8 mouse cellular contexts compared by ENCODE assay signal in the genomic region with DNA sequence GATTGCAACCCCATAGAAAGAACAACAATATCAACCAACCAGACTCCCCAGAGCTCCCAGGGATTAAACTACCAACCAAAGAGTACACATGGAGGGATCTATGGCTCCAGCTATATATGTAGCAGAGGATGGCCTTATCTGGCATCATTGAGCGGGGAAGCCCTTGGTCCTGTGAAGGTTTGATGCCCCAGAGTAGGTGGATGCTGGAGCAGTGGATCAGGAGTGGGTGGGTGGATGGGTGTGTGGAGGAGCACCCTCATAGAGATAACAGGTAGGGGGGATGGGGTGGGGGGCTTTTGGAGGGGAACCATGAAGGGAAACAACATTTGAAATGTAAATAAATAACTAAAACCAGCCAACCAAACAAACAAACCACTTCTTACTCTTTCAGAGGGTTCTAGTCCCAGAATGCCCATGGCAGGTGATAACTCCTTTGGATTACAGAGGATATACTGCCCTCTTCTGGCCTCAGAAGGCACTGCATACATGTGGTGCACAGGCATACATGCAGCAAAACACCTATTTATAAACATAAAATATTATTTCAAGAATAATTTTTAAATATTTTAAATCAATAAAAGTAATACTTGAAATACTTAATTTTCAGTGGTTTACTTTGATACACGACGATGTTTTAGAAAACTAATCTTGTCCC.
DNase-seq lines count a peak whose midpoint lies in the region; ATAC-seq lines count a peak whose summit lies in the region.

No protein-coding gene starts in this region.

- WGBS in hindbrain, embryonic 14.5 days: 59% methylated on average over 3 of the region's 3 CpGs
- 53% methylated on average over 3 of the region's 3 CpGs for whole genome bisulfite sequencing in midbrain, embryonic 16.5 days

- H3K4me2 ChIP-seq in hindbrain, embryonic 14.5 days (replicated peaks): no peak overlapping the region
- H3K4me2 ChIP-seq in midbrain, embryonic 16.5 days (ENCODE audit: low read length): no peak overlapping the region

- H3K36me3 ChIP-seq in hindbrain, embryonic 14.5 days (replicated peaks; ENCODE audit: control insufficient read depth, insufficient read depth): no peaks in the 10 kb centered on the region
- H3K36me3 ChIP-seq in midbrain, embryonic 16.5 days (ENCODE audit: control insufficient read depth, insufficient read depth, low read length): no peaks in the 10 kb centered on the region

- no peaks in the 10 kb centered on the region for H3K9me3 ChIP-seq in hindbrain, embryonic 14.5 days (ENCODE audit: control insufficient read depth, low read length)
- no peaks in the 10 kb centered on the region for H3K9me3 ChIP-seq in midbrain, embryonic 16.5 days (replicated peaks; ENCODE audit: control insufficient read depth, low read length, poor library complexity, severe bottlenecking)

- ATAC-seq in hindbrain, embryonic 14.5 days (ENCODE audit: low FRiP score): no peak; the same call in 1 of the 2 replicates
- ATAC-seq in midbrain, embryonic 16.5 days: 0 out of 2 replicates have a peak, but pooled peaks have one; percentile 25
- ATAC-seq in frontal cortex, adult (ENCODE audit: low TSS enrichment): no peak

- DNase-seq in gastrocnemius, postnatal 14 days: peak; percentile 8
- DNase-seq in gastrocnemius, adult 18-20 months (ENCODE audit: low spot score): no peak
- peak; percentile 23 to 44 for DNase-seq in right cerebral cortex, postnatal 10 days (ENCODE audit: low spot score in 2 of 2)
- no peak for DNase-seq in right cerebral cortex, postnatal 25 days
- DNase-seq in c-Kit-positive CD71-positive TER-119-negative erythroid progenitor cells, embryonic 14.5 days (ENCODE audit: low read depth): peak; percentile 11
- DNase-seq in hindbrain, embryonic 14.5 days (ENCODE audit: low spot score): peak; percentile 36

- no peak overlapping the region for H3K27ac ChIP-seq in hindbrain, embryonic 14.5 days
- H3K27ac ChIP-seq in midbrain, embryonic 16.5 days (ENCODE audit: low read length): no peak overlapping the region

- no peaks in the 10 kb centered on the region for H3K4me1 ChIP-seq in hindbrain, embryonic 14.5 days (replicated peaks; ENCODE audit: control insufficient read depth, insufficient read depth, low read length)
- H3K4me1 ChIP-seq in midbrain, embryonic 16.5 days (ENCODE audit: control insufficient read depth, insufficient read depth, low read length): no peaks in the 10 kb centered on the region

- intact Hi-C loops in gastrocnemius, postnatal 14 days (cut with DNase I; ENCODE audit: low total_unique reads): no loop called here

- no peaks in the 10 kb centered on the region for H3K27me3 ChIP-seq in hindbrain, embryonic 14.5 days (ENCODE audit: control insufficient read depth, insufficient read depth, low read length)
- no peaks in the 10 kb centered on the region for H3K27me3 ChIP-seq in midbrain, embryonic 16.5 days (ENCODE audit: control insufficient read depth, insufficient read depth, low read depth, low read length)

- H3K9ac ChIP-seq in hindbrain, embryonic 14.5 days: no peak overlapping the region
- H3K9ac ChIP-seq in midbrain, embryonic 16.5 days (ENCODE audit: low read depth, low read length): no peak overlapping the region

- no peak overlapping the region for H3K4me3 ChIP-seq in hindbrain, embryonic 14.5 days (replicated peaks; ENCODE audit: low read length)
- H3K4me3 ChIP-seq in midbrain, embryonic 16.5 days (ENCODE audit: low read depth, low read length): no peak overlapping the region

Comparison
In these comparisons a context has a peak if more than half of its experiments do, and no peak if none do; other contexts are left out.
1. DNase-seq: peak in gastrocnemius, postnatal 14 days (single experiment), right cerebral cortex, postnatal 10 days (2 of 2), c-Kit-positive CD71-positive TER-119-negative erythroid progenitor cells, embryonic 14.5 days (single experiment) and hindbrain, embryonic 14.5 days (single experiment); none in gastrocnemius, adult 18-20 months (single experiment) and right cerebral cortex, postnatal 25 days (single experiment).